Mouse (Mus musculus) erythroblast, embryonic 14.5 days (primary cell): ENCODE measurements around the gene Gpr180.

ENCODE experiments used
- GATA1 ChIP-seq: IDR thresholded peaks from 2 replicates; pipeline ENCODE4 v1.6.1; 2012; ENCODE audit warnings: low read length, inconsistent platforms, mixed read lengths
- TAL1 ChIP-seq: IDR thresholded peaks from 3 replicates; pipeline ENCODE4 v1.6.1; 2012; ENCODE audit warnings: low read length, inconsistent platforms, mixed read lengths

DNA sequence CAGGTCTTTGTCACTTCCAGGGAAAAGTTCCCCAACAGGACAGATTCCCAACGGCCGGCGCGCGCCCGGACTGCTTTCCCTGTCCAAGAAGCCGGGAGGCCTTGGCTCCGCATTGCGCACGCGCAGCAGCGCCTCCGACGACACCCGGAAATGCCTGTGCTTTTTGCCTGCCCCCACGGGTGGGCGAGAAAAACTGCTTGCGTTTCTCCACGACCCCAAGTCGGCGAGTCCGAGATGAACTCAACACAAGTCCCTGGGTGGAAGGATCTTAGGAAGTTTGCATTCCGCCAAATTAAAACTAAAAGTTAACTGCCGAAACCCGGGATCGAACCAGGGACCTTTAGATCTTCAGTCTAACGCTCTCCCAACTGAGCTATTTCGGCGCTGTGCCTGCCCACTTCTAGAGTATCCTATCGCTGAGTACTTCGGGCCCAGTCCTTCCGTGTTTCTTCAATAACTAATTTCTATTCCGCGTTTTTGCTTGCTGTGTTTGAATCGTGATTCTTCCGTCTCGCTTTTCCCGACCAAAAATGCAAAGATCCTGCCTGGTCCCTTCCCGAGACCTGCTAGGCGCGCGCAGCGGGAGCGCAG is 47.6 kb upstream of the Gpr180 start:
- TF ChIP-seq TAL1 = no peak
- no peak for TF ChIP-seq GATA1
